Mouse (Mus musculus) bone marrow macrophage, adult 2 months (primary cell): ENCODE measurements at regions not wholly inside any gene's neighbourhood (a gene's known extent, or its start where the extent isn't known, plus 50 kb on each side); places are given as distances from the start of the nearest gene placed in this dataset.

Experiments
- CTCF ChIP-seq: IDR thresholded peaks from 2 replicates; pipeline ENCODE4 v1.5.1; 2012; ENCODE audit warnings: low read depth, mild to moderate bottlenecking, low read length, moderate library complexity
- POLR2A ChIP-seq: IDR thresholded peaks from 2 replicates; pipeline ENCODE4 v1.6.1; 2012; ENCODE audit warnings: mild to moderate bottlenecking, low read depth, low read length, borderline replicate concordance

DNA sequence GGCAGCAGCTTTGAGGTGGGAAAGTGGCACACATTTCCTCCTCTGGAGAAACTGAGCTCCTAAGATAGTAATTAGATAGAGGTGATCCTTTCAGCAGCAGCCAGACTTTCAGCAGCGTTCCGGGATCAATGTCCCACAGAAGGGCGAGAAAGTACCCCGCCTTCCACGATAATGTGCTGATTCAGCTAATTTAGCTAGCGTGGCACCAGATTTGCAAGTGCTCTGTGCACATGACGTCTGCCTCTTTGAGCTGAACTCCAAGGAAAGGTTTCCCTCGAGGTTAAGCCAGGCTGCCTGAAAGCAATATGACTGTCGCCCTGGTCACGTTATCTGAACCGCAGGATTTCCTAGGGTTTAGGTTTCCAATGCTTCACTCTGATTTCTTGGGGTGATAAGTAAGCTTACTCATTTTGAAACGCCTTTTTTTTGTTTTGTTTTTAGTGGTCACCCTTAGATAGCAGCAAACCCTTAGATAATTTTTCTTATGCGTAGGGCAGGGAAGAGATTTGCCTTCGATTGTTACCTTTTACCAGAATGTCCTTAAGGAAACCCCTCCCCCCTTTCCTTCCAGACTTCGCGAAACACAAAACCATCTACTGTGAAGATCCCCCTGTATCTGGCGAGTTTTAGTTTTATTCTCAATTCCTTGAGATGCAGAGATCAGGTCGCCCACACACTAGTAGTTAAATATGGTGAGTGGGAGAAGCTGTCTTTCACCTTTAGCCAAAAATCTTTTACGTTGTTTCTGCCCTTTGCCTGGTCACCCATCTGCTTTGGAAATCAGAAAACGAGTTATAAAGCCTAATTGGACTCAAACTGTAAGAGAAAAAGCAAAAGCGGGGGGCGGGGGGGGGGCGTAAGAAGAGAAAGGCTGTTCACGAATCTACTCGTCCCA lies 64.3 kb upstream of the Cxadr start:
- TF ChIP-seq CTCF (no peak), POLR2A (no peak)
